ENCODE assay signal across 20 mouse cellular contexts in the genomic region with DNA sequence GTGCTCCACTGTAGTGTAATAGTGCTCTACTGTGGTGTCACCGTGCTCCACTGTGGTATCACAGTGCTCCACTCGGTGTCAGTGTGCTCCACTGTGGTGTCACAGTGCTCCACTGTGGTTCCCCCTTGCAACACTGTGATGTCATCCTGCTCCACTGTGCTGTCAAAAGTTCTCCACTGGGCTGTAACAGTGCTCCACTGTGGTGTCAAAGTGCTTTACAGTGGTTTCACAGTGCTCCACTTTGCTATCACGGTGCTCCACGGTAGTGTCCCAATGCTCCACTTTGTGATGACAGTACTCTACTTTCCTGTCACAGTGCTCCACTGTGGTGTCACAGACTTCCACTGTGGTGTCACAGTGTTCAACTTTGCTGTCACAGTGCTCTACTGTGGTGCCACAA.
DNase-seq lines count a peak whose midpoint lies in the region; ATAC-seq and TF ChIP-seq lines count a peak whose summit lies in the region.
"Had no signal": no experiment of that assay in that cellular context is flagged by ENCODE, and none has a peak within 500 bp of the region (broad histone marks: within the 10 kb centered on the region; RNA-seq: fewer than 3 reads in every experiment).

No protein-coding gene starts in this region.

- H3K9me3 ChIP-seq in forebrain, embryonic 11.5 days (ENCODE audit: control insufficient read depth, low read length) = no peaks in the 10 kb centered on the region
- H3K9me3 ChIP-seq in forebrain, postnatal 0 days (ENCODE audit: low read length) = no peaks in the 10 kb centered on the region
- H3K9me3 ChIP-seq: forebrain, embryonic 12.5 days; heart, embryonic 13.5 days; limb, embryonic 12.5 days; midbrain, embryonic 13.5 days had no signal

- H3K36me3 ChIP-seq in forebrain, embryonic 11.5 days (ENCODE audit: control insufficient read depth, insufficient read depth, low read length) = no peaks in the 10 kb centered on the region
- no peaks in the 10 kb centered on the region for H3K36me3 ChIP-seq in forebrain, postnatal 0 days (ENCODE audit: insufficient read depth)
- H3K36me3 ChIP-seq: forebrain, embryonic 12.5 days; heart, embryonic 13.5 days; limb, embryonic 12.5 days; midbrain, embryonic 13.5 days had no signal

- no peak overlapping the region for H3K4me3 ChIP-seq in forebrain, embryonic 11.5 days (ENCODE audit: low read depth, low read length)
- H3K4me3 ChIP-seq in forebrain, postnatal 0 days (ENCODE audit: low read depth, low read length) = no peak overlapping the region
- H3K4me3 ChIP-seq: forebrain, embryonic 12.5 days; heart, embryonic 13.5 days; left cerebral cortex, adult 2 months; limb, embryonic 12.5 days; midbrain, embryonic 13.5 days; myocyte had no signal

- DNase-seq in forebrain, embryonic 11.5 days (ENCODE audit: low spot score) = no peak
- no peak for DNase-seq in forebrain, postnatal 0 days
- DNase-seq in kidney, adult 18-20 months = peak; percentile 0
- no peak for DNase-seq in kidney, postnatal 14 days
- DNase-seq in right cerebral cortex, postnatal 25 days = peak; percentile 0
- DNase-seq in right cerebral cortex, adult 18-20 months = no peak
- peak; percentile 0 for DNase-seq in urinary bladder, postnatal 25 days (ENCODE audit: low spot score)
- no peak for DNase-seq in urinary bladder, adult 18-20 months (ENCODE audit: low spot score in 2 of 2)
- DNase-seq: cerebellum, adult 9-11 months; gastrocnemius, postnatal 25 days; kidney, postnatal 10 days; lung, postnatal 36 days had no signal

- no peak overlapping the region for H3K9ac ChIP-seq in forebrain, embryonic 11.5 days (ENCODE audit: low read length)
- no peak overlapping the region for H3K9ac ChIP-seq in forebrain, postnatal 0 days
- H3K9ac ChIP-seq: forebrain, embryonic 12.5 days; heart, embryonic 13.5 days; limb, embryonic 12.5 days; liver, postnatal 0 days; midbrain, embryonic 13.5 days had no signal

- H3K27ac ChIP-seq in forebrain, embryonic 11.5 days (ENCODE audit: low read depth, low read length) = no peak overlapping the region
- no peak overlapping the region for H3K27ac ChIP-seq in forebrain, postnatal 0 days (ENCODE audit: low read depth, low read length)
- H3K27ac ChIP-seq: forebrain, embryonic 12.5 days; heart, embryonic 13.5 days; left cerebral cortex, adult 2 months; limb, embryonic 12.5 days; midbrain, embryonic 13.5 days had no signal

- no peaks in the 10 kb centered on the region for H3K4me1 ChIP-seq in forebrain, embryonic 11.5 days (replicated peaks; ENCODE audit: control insufficient read depth, insufficient read depth, low read length)
- H3K4me1 ChIP-seq in forebrain, postnatal 0 days (ENCODE audit: insufficient read depth) = no peaks in the 10 kb centered on the region
- H3K4me1 ChIP-seq: forebrain, embryonic 12.5 days; heart, embryonic 13.5 days; limb, embryonic 12.5 days; midbrain, embryonic 13.5 days had no signal

- 97% methylated on average over 4 of the region's 4 CpGs for WGBS in forebrain, embryonic 11.5 days
- WGBS in forebrain, postnatal 0 days = 98% methylated on average over 4 of the region's 4 CpGs

- no peak overlapping the region for H3K4me2 ChIP-seq in forebrain, embryonic 11.5 days (ENCODE audit: low read depth, low read length, severe bottlenecking)
- H3K4me2 ChIP-seq in forebrain, postnatal 0 days (ENCODE audit: low read depth) = no peak overlapping the region
- H3K4me2 ChIP-seq: forebrain, embryonic 12.5 days; heart, embryonic 13.5 days; limb, embryonic 12.5 days; midbrain, embryonic 13.5 days had no signal

- no peak for TF ChIP-seq CTCF in forebrain, postnatal 0 days (IDR thresholded peaks at IDR 0.05; ENCODE audit: low read depth)

- peak; percentile 7; the same call in 1 of the 2 replicates for ATAC-seq in forebrain, embryonic 11.5 days (replicated peaks; ENCODE audit: low FRiP score)
- no peak for ATAC-seq in forebrain, postnatal 0 days
- ATAC-seq: intestine, postnatal 0 days; liver, postnatal 0 days had no signal

- no peaks in the 10 kb centered on the region for H3K27me3 ChIP-seq in forebrain, embryonic 11.5 days (ENCODE audit: control insufficient read depth, insufficient read depth, low read length)
- no peaks in the 10 kb centered on the region for H3K27me3 ChIP-seq in forebrain, postnatal 0 days (ENCODE audit: insufficient read depth, low read length)
- H3K27me3 ChIP-seq: forebrain, embryonic 12.5 days; heart, embryonic 13.5 days; limb, embryonic 12.5 days; midbrain, embryonic 13.5 days had no signal

Comparison
In these comparisons a context has a peak if more than half of its experiments do, and no peak if none do; other contexts are left out.
1. DNase-seq: peak in kidney, adult 18-20 months (single experiment), right cerebral cortex, postnatal 25 days (single experiment) and urinary bladder, postnatal 25 days (single experiment); none in forebrain, embryonic 11.5 days (single experiment), forebrain, postnatal 0 days (single experiment), kidney, postnatal 14 days (single experiment), right cerebral cortex, adult 18-20 months (single experiment) and urinary bladder, adult 18-20 months (0 of 2).